Mouse (Mus musculus): ENCODE results near the gene Bicc1.

DNA sequence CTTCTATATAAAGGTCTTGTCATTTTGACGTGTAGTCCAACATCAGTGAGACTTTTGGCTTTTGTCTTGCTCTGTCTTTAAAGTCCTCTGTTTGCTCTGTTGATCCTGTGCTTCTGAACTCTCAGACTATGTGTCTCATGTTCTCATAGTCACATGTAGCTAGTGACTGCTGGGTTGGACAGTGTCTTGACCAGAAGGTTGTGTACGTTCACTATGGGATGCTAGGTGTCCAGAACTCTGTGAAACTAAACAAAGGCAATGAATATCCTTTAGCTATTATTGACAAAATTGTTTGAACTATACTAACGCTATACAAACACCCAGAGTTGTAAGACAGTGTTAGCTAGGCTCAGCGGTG, 72.2 kb downstream of the Bicc1 start:
- no peak for TF ChIP-seq CTCF (IDR thresholded peaks at IDR 0.05; ENCODE audit: low read depth)
- TF ChIP-seq EP300 (IDR thresholded peaks at IDR 0.05; ENCODE audit: low read depth) = no peak
